Mouse (Mus musculus): Measurements from ENCODE around the gene Trmo. TPM values are rescaled to one million over a fixed set of nuclear protein-coding genes. Genes with fewer than 3 reads are reported as not detected.

The Trmo gene
- total and polyA plus RNA-seq, 3 experiments: 3.5 to 4.1 TPM; not detected in 1

DNA sequence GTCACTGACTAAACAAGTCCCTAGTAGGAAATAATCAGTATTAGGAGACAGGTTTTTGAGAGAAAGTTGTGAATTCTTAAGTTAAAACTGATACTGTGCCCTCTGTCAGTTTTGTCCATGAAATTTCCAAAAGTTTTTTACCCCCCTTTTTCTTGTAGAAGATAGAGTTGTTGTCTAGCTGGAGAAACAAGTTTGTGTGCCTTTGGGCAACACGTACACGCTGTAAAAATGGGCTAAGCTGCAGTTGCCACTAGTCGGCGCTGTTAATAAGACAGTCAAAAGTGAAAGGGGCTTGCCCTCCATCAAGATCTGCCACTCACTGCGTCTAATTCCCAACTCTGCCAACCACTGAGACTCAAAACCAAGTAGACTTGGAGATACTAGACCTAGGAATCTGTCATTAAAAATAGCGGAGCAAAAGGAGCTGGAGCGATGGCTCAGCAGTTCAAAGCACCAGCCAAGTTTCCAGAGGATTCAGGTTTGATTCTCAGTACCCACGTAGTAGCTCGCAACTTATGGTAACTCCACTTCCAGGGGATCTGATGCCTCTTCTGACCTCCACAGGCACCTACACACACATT, 1.2 kb upstream of the Trmo start (continued):
- TF ChIP-seq MYB (IDR thresholded peaks at IDR 0.05; ENCODE audit: low read depth, low read length) (no peak), GABPA (IDR thresholded peaks at IDR 0.05; ENCODE audit: low read depth, low read length) (no peak), ELF1 (IDR thresholded peaks at IDR 0.05; ENCODE audit: low read depth, low read length) (no peak), MEF2A (IDR thresholded peaks at IDR 0.05; ENCODE audit: extremely low read depth, insufficient replicate concordance, low read depth, low read length, poor library complexity, severe bottlenecking) (no peak), RCOR1 (IDR thresholded peaks at IDR 0.05; ENCODE audit: low read depth, low read length) (no peak; the same call in 1 of the 2 replicates), SMC3 (IDR thresholded peaks at IDR 0.05; ENCODE audit: low read depth, low read length) (peak; percentile 84), E2F4 (IDR thresholded peaks at IDR 0.05; ENCODE audit: borderline replicate concordance, low read depth, low read length) (no peak), POLR2AphosphoS5 (IDR thresholded peaks at IDR 0.05; ENCODE audit: borderline replicate concordance, low read depth, low read length) (no peak), JUND (IDR thresholded peaks at IDR 0.05; ENCODE audit: low read depth, low read length) (no peak), ZKSCAN1 (IDR thresholded peaks at IDR 0.05; ENCODE audit: low read depth, low read length) (no peak), POLR2AphosphoS2 (IDR thresholded peaks at IDR 0.05; ENCODE audit: low read length) (no peak; the same call in 1 of the 2 replicates)

- H3K27me3 ChIP-seq (ENCODE audit: control insufficient read depth in 1 of 2, insufficient read depth in 2 of 2, low read length in 2 of 2): no peaks in the 10 kb centered on the region
- H3K79me2 ChIP-seq (ENCODE audit: control insufficient read depth, insufficient read depth, low read length, poor library complexity): peaks cover 5% of the 10 kb centered on the region; the same call in 1 of the 2 replicates
- peak overlapping the region; percentile 70 to 90 for H3K4me3 ChIP-seq (ENCODE audit: control insufficient read depth in 1 of 2, insufficient read depth in 1 of 2, low read depth in 2 of 2, low read length in 2 of 2)
- H3K9me3 ChIP-seq (replicated peaks; ENCODE audit: insufficient read depth, low read length): no peaks in the 10 kb centered on the region
- peak; percentile 80 for DNase-seq (ENCODE audit: low read depth, low spot score)
- TF ChIP-seq JUND (IDR thresholded peaks at IDR 0.05; ENCODE audit: low read depth, low read length): no peak
- peak; percentile 90; the same call in 1 of the 2 replicates for TF ChIP-seq CHD1 (IDR thresholded peaks at IDR 0.05; ENCODE audit: low read depth, low read length)
- TF ChIP-seq CHD2 (IDR thresholded peaks at IDR 0.05; ENCODE audit: low read length): peak; percentile 48
- TF ChIP-seq POLR2AphosphoS2 (IDR thresholded peaks at IDR 0.05; ENCODE audit: low read length): no peak; the same call in 1 of the 2 replicates
- TF ChIP-seq MAFK (IDR thresholded peaks at IDR 0.05; ENCODE audit: borderline replicate concordance, low read depth, low read length): no peak
- no peak for TF ChIP-seq SMC3 (IDR thresholded peaks at IDR 0.05; ENCODE audit: low read depth, low read length)
- TF ChIP-seq RCOR1 (IDR thresholded peaks at IDR 0.05; ENCODE audit: low read depth, low read length): peak; percentile 39; the same call in 1 of the 2 replicates
- no peak for TF ChIP-seq UBTF (IDR thresholded peaks at IDR 0.05; ENCODE audit: borderline replicate concordance, insufficient read depth, low read depth, low read length)
- TF ChIP-seq MXI1 (IDR thresholded peaks at IDR 0.05; ENCODE audit: low read depth, low read length): no peak; the same call in 1 of the 2 replicates
- peak; percentile 11; the same call in 1 of the 2 replicates for TF ChIP-seq MAZ (IDR thresholded peaks at IDR 0.05; ENCODE audit: low read depth, low read length)
- no peak; the same call in 1 of the 2 replicates for TF ChIP-seq BHLHE40 (IDR thresholded peaks at IDR 0.05; ENCODE audit: borderline replicate concordance, low read depth, low read length)
- TF ChIP-seq HCFC1 (IDR thresholded peaks at IDR 0.05; ENCODE audit: low read depth, low read length): no peak
- no peak for TF ChIP-seq ZKSCAN1 (IDR thresholded peaks at IDR 0.05; ENCODE audit: low read depth, low read length)
- TF ChIP-seq TBP (IDR thresholded peaks at IDR 0.05; ENCODE audit: low read depth, low read length): no peak
- TF ChIP-seq TCF12 (IDR thresholded peaks at IDR 0.05; ENCODE audit: low read depth, low read length): no peak
- no peak for TF ChIP-seq USF1 (IDR thresholded peaks at IDR 0.05; ENCODE audit: low read depth, low read length)
- peak; percentile 32; the same call in 1 of the 2 replicates for TF ChIP-seq E2F4 (IDR thresholded peaks at IDR 0.05; ENCODE audit: borderline replicate concordance, low read depth, low read length)
- no peak for TF ChIP-seq MYB (IDR thresholded peaks at IDR 0.05; ENCODE audit: low read depth, low read length)
- TF ChIP-seq GABPA (IDR thresholded peaks at IDR 0.05; ENCODE audit: low read depth, low read length): no peak
- peak; percentile 58 for TF ChIP-seq MYC (IDR thresholded peaks at IDR 0.05; ENCODE audit: low read depth, low read length)
- peak overlapping the region; percentile 97 for H3K9ac ChIP-seq (ENCODE audit: control insufficient read depth, low read depth, low read length, poor library complexity, severe bottlenecking)
- H3K4me1 ChIP-seq (ENCODE audit: control insufficient read depth in 1 of 2, insufficient read depth in 2 of 2, low read length in 2 of 2): 0 out of 4 replicates have a peak, but pooled peaks cover 0 to 2% of the 10 kb centered on the region in 2 experiments
- peaks cover 0 to 2% of the 10 kb centered on the region in 2 experiments; a peak in 1 of 4 replicates for H3K36me3 ChIP-seq (ENCODE audit: control insufficient read depth in 1 of 2, insufficient read depth in 2 of 2, low read length in 2 of 2)
- peak overlapping the region; percentile 96 for H3K27ac ChIP-seq (ENCODE audit: control insufficient read depth, low read depth, low read length)
Measured at GRCm38 (mm10) chr4:46389612-46390341, 540 bp upstream of the Trmo start.
